Mouse (Mus musculus) retina, adult 2 months (tissue): ENCODE measurements around the gene Slc7a10.

ENCODE experiments used
- DNase-seq: peaks from one replicate; pipeline ENCODE4 v3.0.0-alpha.2; 2012; ENCODE audit warnings: low read depth, low spot score

The Slc7a10 gene

DNA sequence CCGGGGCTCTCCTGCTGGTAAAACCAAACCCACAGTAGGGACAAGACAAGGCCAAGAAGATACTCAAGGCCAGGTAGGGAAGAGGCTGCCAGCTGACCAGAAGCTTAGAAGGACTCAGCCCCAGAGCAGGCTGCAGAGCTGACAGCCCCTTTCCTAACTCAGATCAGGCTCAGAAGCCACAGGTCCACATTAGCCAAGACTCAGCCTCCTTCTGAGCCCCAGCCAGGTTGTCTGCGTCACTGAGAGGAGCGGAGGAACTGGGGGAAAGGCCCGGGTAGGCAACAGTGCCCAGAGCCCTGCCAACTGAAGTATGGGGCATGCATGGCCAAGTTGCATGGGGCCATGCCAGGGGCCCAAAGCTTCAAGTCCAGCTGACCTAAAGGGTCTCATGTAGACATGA is 13.7 kb upstream of the Slc7a10 start:
- no peak for DNase-seq

DNA sequence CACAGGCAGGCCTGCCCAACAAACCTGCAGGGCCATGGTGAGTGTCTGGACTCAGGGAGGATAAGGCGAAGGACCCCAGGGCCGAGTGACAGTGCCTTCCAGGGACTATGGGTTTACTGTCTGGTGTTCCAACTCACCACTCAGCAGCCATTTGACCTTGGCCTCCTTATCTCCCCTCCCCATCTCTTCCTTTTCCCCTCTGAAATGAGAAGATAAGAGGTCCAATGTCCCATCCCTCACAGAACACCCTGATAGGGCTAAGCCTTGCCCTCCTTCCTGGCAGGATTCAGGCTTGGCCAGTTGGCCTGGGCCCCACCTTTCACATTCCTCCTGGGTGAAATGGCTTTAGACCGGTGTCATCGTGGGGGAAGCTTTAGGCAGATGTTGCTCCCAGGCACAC is 10.7 kb upstream of the Slc7a10 start:
- no peak for DNase-seq

DNA sequence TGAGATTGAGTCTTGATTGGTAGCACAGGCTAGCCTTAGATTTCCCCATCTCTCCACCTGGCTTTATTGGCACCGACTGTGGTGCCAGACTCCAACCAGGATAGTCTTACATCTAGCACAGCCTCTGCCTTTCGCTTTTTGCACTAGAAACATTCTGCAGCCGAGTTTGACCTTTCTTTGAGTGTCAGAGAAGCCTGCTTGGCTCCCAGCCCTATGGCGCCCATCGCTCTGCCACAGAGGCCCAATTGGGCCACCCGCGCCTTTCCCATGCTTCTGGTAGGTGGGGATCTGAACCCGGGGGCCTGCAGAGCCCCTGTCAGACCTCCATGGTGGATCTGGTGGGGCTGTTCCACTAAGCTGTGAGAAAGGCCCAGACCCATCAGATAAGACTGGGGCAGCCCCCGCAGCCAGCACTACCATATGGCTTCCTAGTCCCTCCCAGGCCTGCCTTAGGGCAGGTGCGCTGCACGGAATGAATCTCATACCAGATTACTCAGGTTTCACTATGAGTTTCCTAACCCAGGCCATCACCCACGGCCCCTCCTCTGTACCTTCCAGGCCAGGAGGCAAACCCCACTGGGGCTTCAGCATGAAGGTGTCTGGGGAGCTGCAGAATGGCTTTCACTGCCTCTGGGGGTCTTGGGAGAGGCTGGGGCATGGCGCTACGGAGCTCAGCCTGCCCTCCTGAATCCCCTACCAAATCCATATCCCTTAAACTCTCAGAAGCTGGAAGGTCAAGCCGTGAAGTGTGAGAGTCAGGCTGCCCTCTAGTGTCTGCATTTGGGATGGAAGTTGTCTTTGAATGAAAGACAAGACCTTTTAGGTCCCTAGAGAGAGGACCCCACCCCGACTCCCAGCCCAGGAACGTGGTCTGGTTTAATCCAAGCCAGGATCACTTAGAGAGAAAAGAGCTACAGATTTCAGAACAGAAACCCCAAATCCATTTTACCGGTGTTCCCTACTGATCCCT is 9.5 kb upstream of the Slc7a10 start:
- DNase-seq = peak; percentile 8

DNA sequence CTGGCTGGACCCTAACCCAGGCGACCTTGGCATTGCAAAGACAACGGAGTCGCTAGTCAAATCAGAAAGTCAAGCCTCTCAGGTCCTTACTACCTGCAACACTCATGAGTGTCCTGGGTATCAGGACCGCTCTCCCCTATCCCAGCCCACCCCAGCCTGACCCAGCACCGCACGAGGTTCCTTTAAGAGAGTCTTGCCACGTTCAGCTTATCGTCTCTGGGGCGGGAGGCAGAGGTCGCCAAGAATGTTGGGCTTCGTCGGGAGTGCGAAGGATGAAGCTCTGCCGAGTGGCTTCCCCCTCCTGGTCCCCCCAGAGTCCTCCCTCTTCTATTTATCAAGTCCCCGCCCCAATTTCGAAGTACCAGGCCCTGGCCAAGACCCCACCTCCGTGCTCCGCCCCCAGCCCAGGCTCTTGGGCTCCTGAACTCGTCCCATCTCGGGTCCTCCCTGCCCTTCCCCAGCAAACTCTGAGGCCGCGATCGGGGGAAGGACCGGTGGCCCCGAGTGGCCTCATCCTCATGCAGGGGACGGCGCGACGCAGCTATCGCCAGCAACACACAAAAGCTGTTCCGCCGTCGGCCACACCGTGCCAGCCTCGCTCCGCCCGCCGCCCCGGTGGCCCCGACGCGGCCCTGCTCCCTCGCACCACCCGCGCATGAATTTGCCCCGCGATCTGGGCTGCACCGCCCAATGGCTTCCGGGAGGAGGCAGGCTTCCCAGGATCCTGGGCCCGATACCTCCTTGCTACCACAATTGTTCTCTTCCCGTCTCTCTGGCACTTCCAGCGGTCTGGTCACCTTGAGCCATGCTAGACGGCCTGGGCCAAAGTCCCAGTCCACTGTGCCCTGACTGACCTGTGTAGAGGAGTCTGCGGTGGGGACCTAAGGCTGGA is 1.1 kb upstream of the Slc7a10 start:
- no peak for DNase-seq

DNA sequence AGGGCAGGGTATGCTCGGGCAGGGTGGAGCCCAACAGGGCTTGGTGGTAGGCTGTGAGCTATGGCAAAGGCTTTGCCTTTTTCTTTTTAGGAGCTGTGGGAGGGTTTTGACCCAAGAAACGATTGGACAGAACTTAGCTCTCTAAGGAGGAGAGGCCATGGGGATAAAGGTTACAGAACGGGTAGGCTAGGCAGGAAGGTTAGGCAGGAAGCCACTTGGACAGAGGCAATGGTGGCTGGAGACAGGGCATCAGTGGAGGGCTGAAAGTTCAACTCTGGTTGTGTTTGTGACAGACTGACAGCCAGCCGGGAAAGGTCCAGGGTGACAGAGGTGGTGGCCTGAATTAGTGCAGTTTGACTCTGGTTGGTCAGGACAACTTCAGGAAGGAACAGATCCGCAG is 3.5 kb downstream of the Slc7a10 start:
- DNase-seq = no peak

DNA sequence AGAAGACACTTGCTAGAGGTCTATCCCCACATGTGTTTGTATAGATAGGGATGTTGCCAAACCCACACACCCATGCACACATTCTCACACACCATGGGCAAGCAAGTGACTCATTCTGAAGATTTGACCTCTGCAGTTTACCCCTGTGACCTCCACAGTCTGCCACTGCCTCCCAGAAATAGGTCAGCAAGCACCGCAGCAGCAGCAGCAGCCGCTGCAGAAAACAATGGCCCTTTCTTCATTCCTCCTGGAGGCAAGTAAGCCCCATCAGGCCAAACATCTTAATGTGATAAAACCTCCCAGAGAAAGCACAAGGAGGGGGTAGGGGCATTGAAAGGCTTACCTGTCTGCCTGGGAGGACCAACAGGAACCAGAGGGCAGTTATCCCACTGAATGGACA is 5.1 kb downstream of the Slc7a10 start:
- no peak for DNase-seq

DNA sequence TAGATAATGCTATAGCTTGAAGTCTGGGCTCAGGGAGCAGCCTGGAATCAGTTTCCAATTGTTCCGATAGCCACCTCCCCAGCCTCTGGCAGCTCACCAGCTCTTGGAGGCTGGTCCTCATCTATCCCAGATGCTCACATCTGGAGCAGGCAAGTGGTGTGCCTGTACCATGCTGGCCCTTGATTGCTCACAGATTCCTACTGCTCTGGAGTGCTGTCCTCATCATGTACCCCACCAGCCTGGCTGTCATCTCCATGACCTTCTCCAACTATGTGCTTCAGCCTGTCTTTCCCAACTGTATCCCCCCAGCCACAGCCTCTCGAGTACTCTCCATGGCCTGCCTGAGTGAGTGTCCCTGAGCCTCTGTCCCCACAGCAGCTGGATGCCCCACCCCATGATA is 10.8 kb downstream of the Slc7a10 start:
- no peak for DNase-seq

DNA sequence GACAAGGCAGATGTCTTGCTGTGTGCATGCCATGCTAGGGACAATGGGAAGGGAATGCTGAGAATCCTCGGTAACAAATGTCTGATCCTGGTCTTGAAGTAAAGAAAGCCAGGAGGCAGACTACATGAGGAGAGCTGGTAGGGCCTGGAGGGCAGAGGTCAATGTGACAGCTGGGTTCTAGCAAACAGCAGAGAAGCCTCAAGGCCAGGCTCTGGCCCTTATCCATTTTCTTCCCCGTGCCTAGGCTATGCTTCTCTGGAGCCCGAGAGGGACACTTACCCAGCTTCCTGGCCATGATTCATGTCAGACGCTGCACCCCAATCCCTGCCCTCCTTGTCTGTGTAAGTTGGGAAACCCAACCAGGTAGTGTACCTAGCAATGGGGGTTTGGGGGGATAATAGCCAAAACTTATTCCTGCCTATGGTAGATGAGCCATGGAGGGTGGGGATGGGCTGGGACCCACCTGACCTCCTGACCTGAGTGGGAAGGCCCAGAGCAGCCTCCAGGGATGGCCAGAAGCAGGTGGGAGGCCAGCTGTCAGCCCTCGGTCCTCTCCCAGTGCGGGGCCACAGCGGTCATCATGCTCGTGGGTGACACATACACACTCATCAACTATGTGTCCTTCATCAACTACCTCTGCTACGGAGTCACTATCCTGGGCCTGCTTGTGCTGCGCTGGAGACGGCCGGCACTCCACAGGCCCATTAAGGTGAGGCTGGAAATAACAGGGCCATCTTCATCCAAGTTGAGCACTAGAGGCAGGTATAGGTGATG is 13.0 kb downstream of the Slc7a10 start:
- no peak for DNase-seq

DNA sequence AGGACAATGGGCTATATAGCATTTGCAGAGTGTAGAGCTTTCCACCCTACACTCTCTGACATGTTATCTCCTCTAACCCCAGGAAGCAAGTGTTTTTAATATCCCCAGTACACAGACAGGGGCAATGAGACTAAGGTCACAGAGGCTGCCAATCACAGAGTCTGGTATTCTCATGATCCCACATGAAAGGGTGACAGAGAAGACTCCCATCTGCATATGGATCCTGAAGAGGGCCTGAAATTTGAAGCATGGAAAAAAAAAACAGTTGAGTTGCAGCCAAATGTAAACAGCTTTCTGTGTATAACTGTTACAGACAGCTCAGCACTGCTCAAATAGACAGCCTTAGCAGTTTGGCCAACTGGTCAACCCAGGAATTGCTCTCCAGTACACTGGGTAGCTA is 13.6 kb downstream of the Slc7a10 start:
- DNase-seq = no peak

DNA sequence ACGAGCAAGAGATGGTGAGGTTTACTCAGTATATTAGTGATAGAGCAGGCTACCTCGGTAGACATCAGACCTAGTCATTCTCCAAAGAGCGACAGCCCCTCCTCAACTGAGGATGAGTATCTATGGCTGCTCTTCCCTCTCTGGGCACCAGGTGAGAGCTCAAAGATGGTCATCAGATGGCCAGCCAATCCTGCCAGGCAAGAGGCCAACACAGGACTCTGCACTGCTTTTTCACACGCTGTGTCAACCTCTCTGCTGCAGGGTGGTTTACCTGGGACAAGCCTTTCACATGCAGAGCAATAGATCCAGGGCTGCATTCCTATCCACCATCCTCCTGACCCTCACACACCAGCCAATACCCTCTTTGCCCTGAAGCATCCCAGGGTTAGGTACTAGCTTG is 25.6 kb downstream of the Slc7a10 start:
- no peak for DNase-seq

DNA sequence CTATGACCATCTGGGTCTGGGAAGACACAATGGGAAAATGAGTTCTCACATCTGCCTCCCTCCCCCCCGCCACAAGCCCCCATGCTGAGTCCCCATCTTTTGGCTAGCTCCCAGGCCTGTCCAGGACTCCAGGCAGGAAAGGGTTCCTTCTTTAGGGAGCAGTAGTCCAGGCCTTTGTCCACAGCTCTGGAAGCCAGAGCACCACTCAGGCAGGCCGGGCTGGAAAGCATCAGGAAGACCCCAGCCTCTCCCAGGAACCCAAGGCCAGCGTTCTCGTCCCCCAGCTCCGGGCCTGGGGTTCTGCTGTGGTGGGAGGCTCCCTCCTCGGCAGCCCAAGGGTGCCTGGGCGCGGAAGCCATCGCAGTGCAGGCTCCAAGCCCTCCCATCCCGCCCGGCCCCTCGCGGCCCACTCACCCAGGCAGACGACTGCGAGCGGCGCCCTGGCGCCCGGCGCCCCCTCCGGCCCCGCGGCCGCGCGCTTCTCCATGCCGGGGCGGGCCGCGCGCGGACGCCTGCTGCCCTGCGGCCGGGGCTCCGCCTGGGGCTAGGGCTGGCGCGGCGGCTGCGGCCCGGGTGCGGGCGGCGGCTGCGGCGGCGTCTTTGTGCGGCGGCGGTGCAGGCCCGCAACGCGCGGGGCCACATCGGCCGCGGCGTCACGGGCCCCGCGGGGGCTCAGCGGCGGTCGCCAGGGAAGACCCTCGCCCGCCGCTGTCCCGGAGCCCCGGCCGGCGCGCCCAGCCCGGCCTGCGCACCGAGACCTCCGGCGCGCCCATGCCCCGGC is 28.4 kb downstream of the Slc7a10 start:
- no peak for DNase-seq

DNA sequence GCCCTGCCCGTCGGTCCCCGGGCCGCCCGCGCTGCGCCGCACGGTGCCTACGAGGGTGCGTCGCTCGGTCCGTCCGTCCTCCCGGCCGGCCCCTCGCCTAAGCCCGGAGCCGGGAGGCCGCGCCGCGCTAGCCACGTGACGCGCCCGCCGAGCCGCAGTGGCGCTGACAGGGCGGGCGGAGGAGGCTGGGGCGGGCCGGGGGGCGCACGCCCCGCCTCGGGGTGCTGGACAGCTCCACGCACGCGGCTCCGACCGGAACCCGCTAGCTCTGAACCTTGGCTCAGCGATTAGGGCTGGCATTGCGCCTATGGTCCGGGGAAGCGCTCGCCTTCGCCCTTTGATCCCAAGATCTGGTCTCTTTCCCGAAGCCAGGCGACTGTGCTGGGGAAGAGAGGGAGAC is 29.0 kb downstream of the Slc7a10 start, which contains the start of gene Lrp3:
Lrp3 (minus strand) TSS at position 274 of the 400 bp plus-strand sequence.
- DNase-seq = peak; percentile 29

DNA sequence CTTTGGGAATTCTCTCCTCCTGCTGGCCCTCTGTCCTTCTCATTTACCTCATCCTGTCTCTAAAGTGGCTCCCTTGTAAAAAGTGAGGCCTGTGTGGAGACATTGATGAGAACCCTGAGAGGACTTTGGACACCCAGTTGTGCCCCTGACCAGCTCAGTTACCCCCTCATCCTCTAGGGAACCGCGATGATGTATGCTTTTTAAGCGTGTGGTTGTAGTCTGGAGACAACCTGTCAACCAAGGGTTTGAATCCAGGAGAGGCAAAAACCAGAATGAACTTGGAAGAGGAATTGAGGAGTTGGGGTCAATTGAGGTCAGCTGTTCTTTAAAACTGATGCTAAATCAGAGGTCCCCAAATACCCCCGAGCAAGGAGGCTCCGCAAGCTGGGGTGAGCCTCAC is 29.5 kb downstream of the Slc7a10 start:
- DNase-seq = no peak

DNA sequence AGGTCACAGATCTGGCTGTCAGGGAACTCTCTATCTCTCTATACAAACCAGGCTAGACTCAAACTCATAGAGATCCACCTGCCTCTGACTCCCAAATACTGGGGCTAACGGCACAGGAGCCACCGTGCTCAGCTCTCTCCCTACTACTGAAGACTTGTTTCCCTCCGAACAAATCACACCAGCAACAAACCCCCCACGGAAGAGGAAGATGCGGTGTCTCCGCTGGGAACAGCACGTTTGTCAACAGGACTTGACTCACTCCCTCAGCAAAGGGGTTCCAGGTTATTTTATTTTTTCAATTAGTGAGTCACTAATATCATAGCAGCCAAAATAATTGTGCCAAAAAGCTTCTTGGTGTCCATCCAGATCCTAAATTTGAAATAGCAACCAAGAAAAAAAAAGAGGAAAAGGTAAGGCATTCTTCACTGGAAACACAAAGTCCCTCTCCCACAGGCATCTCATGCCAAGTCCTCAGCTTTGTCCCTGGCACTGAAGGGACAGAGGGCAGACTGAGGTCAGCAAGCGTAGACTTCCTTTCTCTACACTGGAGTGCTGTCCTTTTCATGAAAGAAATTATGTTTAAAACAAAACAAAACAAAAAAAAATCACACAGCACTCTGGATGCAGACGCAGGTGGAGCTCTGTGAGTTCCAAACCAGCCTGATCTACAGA is 34.6 kb downstream of the Slc7a10 start:
- no peak for DNase-seq

DNA sequence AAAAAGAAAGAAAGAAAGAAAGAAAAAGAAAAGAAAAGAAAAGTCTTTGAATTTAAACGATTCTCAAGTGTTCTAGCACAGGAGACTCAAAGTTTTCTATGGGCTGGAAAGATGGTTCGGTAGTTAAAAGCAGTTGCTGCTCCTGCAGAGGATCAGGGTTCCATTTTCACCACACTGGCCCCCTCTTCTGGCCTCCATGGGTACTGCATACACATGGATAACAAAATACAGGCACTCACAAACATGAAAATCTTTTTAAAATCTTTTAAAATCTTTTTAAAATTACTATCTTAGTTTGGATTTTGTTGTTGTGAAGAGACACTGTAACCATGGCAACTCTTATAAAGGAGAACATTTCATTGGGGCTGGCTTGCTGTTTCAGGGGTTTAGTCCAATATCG is 44.1 kb downstream of the Slc7a10 start:
- DNase-seq = no peak

DNA sequence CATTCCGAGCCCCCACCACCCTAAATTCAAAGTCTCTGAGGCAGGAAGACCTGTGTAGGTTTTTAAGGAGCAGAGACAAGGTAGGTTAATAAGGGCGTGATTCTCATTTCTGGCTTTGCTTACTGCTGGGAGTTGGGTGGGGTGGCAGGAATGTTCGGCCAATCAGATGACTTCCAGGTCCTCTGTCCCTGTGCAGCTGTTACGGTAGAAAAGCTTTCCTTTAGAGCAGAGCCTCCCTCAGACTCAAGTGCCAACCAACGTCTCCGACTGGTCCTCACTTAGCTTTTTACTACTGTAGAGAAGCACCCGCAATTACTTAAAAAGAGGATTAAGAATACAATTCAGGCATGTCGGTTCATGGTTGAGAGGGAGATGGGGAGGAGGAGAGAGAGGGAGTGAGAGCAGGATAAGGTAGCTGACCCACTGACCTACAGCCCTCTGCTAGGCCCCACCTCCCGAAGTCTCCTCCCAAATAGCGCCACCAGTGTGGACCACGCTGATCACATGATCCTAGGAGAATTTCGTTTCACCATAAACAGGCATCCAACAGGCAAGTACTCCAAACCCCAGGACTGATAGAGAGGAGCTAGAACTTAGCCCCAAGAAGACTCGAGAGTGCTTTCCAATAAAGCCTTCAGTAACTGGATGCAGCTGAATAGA is 46.7 kb downstream of the Slc7a10 start:
- no peak for DNase-seq

DNA sequence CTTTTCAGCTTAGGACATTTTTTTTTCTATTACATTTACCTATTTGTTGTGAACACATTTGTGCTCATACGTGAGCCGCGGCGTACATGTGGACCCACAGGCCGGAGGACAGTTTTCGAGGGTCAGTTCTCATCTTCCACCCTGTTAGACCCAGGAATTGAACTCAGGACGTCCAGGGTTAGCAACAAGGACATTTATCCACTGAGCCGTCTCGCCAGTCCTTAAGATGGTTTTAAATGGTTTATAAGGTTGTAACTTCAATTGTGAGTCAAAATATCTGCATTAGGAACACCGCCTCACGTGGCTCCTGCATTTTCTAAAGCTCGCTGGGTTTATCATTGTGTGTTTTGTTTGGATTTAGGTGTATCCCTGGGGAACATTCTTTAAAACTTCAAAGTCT is 47.7 kb downstream of the Slc7a10 start:
- DNase-seq = no peak

DNA sequence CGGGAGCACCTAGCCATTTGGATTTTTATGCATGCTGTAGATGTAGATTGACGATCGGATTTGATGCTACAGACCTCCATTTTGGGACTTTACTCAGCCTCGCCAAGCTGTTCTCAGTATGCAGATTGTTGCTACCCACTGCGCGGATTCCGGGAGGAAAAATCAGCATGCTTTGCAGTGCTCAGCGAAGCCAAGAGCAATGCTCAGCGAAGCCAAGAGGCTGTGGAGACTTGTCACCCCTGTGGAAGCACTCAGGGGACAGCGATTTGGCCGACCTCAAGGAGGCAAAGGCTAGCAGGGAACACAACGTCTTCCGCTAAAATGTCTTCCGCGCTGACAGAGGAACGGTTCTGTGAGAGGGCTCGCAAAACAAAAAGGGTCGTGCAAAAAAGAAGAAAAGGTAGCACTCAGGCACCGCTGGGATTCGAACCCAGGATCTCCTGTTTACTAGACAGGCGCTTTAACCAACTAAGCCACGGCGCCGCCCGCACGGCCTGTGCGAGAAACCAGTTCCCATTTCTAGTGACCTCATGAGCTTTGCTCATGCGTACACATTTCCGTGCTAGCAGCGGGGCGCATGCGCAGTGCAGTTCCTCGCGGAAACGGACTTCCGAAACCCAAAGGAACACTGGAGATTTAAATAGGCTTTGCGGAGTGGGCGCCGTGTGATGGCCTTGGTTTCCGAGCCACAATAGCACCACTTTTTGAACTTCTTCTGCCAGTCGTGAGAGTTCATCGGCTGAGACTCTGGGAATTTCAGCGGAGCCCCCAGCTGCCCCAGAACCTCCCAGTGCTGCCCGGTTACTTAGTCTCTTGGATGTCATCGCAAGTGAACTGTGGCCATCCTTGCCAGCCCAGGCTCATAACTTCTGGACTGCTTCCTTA is 48.4 kb downstream of the Slc7a10 start:
- peak; percentile 95 for DNase-seq

DNA sequence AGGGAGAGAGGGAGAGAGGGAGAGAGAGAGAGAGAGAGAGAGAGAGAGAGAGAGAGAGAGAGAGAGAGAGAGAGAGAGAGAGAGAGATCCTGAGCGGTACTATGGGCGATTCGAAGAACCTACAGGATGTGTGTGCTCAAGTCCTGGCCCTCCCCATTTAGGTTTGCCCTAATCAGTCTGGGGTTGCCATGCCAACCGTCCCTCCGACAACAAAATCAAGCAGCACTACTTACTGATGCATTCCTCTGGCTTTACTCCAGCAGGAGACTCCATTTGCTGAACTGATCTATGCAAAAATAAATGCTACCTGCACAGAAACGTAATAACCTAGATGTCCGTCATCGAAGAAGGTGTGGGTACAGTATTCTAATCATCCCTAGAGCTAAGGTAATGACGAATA is 49.1 kb downstream of the Slc7a10 start:
- DNase-seq = peak; percentile 40
